Mouse (Mus musculus): ENCODE measurements around the gene Fgf2. TPM values are rescaled to one million over a fixed set of nuclear protein-coding genes. Genes with fewer than 3 reads are reported as not detected.

Gene Fgf2
- total RNA-seq, 2 experiments from 2014 or later: 7.7 to 10.0 TPM

DNA sequence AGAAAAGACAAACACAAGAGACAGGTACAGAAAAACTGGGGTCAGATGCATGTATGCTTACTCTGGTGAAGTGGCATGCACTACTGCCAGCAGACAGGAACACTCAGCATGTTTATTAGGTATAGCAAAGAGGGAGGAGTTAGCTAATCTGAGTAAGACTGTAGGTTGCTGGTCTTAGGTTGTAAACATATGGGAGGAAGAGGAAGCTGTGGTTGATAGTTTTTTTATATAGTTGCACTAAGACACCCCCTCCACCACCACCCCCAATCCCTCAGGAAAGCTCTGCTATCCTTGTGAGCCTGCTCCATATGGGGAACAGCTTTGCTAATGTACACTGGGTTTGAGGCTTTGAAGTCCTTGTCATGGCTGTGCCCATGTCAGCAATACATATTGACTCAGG, 82.2 kb downstream of the Fgf2 start:
- no peak overlapping the region for H3K4me3 ChIP-seq
- TF ChIP-seq CTCF (conservative IDR thresholded peaks at IDR 0.05): no peak
- no peak overlapping the region for H3K27ac ChIP-seq
- no peak for DNase-seq (ENCODE audit: low spot score in 2 of 2)

DNA sequence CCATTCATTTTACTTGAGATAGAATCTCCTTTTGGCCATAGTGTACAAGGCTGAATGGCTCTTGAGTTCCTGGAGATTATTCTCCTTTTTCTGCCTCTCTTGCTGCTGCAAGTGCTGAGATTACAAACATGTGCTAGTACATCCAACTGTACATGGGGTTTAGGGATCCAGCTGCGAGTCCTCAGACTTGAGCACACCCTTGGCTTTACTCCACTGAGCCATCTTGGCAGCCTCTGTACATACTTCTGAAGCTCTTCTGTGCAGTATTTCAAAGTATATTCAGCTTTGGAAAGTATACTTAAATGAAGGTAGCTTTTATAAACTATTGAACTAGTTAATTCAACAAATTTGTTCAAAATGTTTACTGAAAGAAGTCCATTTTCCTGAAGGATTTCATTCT, 91.6 kb downstream of the Fgf2 start:
- DNase-seq (ENCODE audit: low spot score in 2 of 2): no peak
- no peak overlapping the region for H3K27ac ChIP-seq
- TF ChIP-seq CTCF (conservative IDR thresholded peaks at IDR 0.05): no peak
- H3K4me3 ChIP-seq: no peak overlapping the region

DNA sequence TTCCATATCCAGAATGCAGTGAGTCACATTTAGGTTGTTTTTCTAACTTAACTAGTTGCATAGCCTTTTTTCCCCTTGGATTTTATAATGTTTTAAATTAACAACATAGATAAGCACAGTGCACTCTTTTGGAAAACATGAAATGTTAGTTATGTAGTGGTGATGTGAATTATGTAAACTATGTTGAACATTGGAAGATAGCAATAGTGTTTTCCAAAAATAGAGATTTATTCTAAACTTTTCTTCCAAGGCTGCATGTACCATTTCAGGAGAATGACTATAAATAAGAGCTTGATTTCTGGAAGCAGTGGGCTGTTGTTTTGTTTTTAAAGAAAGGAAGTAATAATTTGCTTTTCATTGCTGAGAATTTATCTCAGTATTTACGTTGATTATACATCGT, 95.3 kb downstream of the Fgf2 start:
- TF ChIP-seq CTCF (conservative IDR thresholded peaks at IDR 0.05): no peak
- no peak overlapping the region for H3K4me3 ChIP-seq
- no peak for DNase-seq (ENCODE audit: low spot score in 2 of 2)
- H3K27ac ChIP-seq: no peak overlapping the region

DNA sequence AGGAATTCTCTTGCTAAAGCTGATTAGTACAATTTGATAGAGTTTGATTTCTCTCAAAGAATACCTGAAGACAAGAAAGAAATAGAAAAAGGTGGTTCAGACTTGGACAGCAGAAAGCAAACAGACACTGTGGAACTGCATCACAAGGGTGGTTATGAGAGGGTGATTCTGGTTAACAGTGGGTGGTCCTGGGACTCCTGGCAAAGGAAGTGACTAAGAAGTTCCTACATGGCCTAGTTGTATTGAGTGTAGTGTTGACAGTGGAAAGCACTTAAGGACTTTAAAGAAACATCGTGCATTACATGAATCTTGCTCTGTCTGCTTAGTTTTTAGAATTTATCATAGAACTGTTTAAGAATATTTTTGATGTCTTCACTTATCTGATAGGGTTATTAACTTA, 107.8 kb downstream of the Fgf2 start:
- Histone ChIP-seq H3K4me3 (no peak overlapping the region), H3K27ac (no peak overlapping the region)
- DNase-seq (ENCODE audit: low spot score in 2 of 2): no peak
- TF ChIP-seq CTCF (conservative IDR thresholded peaks at IDR 0.05): no peak

Other genes starting within 250 kb of the Fgf2 start
- not detected for gene Il2, start 222.4 kb upstream of the Fgf2 start, total RNA-seq (2021)
- gene Il21, start 115.7 kb upstream of the Fgf2 start, total RNA-seq (2021): under 1 TPM in 1 of 2 experiments, not detected in 1; 0.26 TPM
- 1 to 10 TPM; 6.6 to 6.8 TPM for gene Bbs12, start 35.8 kb upstream of the Fgf2 start, total RNA-seq (2021)
- gene Cetn4, start 35.6 kb upstream of the Fgf2 start, total RNA-seq (2021): 10 to 100 TPM; 10.9 to 11.1 TPM
- 10 to 100 TPM; 25.3 to 30.5 TPM for gene Spata5, start 71.5 kb downstream of the Fgf2 start, total RNA-seq (2021)
- gene Nudt6, start 71.9 kb downstream of the Fgf2 start, total RNA-seq (2021): 1 to 10 TPM; 5.3 to 5.4 TPM